24 mouse cellular contexts compared by ENCODE assay signal in the genomic region with DNA sequence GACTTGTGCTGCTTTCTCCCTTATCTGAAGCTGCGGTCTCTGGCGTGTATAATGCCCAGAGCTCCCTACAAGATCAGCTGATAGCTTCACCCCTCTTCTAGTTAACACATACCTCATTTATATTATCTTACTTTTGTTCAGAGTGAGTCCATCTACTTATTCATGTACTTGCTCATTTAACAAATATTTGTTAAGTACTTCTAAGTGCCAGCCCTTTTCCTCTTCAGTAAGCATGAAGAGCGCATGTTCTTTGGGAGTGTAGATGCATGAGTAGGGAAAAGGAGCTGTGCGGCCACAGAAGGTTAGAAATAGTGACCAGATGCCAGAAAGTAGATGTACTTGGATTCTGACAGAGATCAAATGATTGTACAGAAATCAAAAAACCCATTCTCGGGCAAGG.
DNase-seq lines count a peak whose midpoint lies in the region; ATAC-seq and TF ChIP-seq lines count a peak whose summit lies in the region.
"Had no signal": no experiment of that assay in that cellular context is flagged by ENCODE, and none has a peak within 500 bp of the region (broad histone marks: within the 10 kb centered on the region; RNA-seq: fewer than 3 reads in every experiment).

No protein-coding gene starts in this region.

- peak; percentile 0 for DNase-seq in heart, adult 11 months
- no peak for DNase-seq in heart, postnatal 10 days
- no peak for DNase-seq in lung, postnatal 14 days
- peak; percentile 32 for DNase-seq in lung, postnatal 25 days (ENCODE audit: low spot score)
- no peak for DNase-seq in lung, adult 2 months
- DNase-seq: adrenal gland, adult 8-10 months; adrenal gland, postnatal 14 days; adrenal gland, postnatal 36 days; B cell, adult 2 months; cerebellum, adult 11-12 months; cerebellum, adult 2 months; cerebellum, adult 9-10 months; cerebellum, postnatal 10 days; cerebellum, postnatal 25 days had no signal

- ATAC-seq in lung, embryonic 16.5 days (ENCODE audit: low read depth) = peak; percentile 31
- ATAC-seq: activated CD4-positive, CD25-positive, alpha-beta regulatory T cell, adult 4 months; CD4-positive, CD25-positive, alpha-beta regulatory T cell, adult 4 months; forebrain, embryonic 13.5 days; forebrain, embryonic 15.5 days; Patski had no signal

- H3K9me3 ChIP-seq in lung, embryonic 16.5 days (ENCODE audit: control insufficient read depth, low read length) = no peaks in the 10 kb centered on the region
- H3K9me3 ChIP-seq: embryonic facial prominence, embryonic 10.5 days; embryonic facial prominence, embryonic 12.5 days; forebrain, embryonic 13.5 days; forebrain, embryonic 15.5 days; G1E had no signal

- H3K4me3 ChIP-seq in lung, embryonic 16.5 days (ENCODE audit: low read length) = no peak overlapping the region
- H3K4me3 ChIP-seq in lung, adult 2 months (replicated peaks; ENCODE audit: extremely low read depth, low read depth, low read length) = no peak overlapping the region
- H3K4me3 ChIP-seq: embryonic facial prominence, embryonic 10.5 days; embryonic facial prominence, embryonic 12.5 days; forebrain, embryonic 13.5 days; forebrain, embryonic 15.5 days had no signal

- no peaks in the 10 kb centered on the region for H3K27me3 ChIP-seq in lung, embryonic 16.5 days (ENCODE audit: control insufficient read depth, insufficient read depth, low read depth, low read length)
- H3K27me3 ChIP-seq: CH12.LX; embryonic facial prominence, embryonic 12.5 days; forebrain, embryonic 13.5 days; forebrain, embryonic 15.5 days; Patski had no signal

- intact Hi-C loops in heart, postnatal 10 days (cut with DNase I) = loop anchor here (5.0 to 10.0 kb wide), 2 partner anchors 108 to 770 kb away; a partner anchor contains a TSS

- no peak overlapping the region for H3K27ac ChIP-seq in lung, embryonic 16.5 days (ENCODE audit: low read length)
- H3K27ac ChIP-seq: embryonic facial prominence, embryonic 10.5 days; embryonic facial prominence, embryonic 12.5 days; forebrain, embryonic 13.5 days; forebrain, embryonic 15.5 days had no signal

- TF ChIP-seq CTCF in lung, adult 2 months (IDR thresholded peaks at IDR 0.05; ENCODE audit: insufficient read depth, low read length) = no peak

- no peak for TF ChIP-seq POLR2A in lung, adult 2 months (IDR thresholded peaks at IDR 0.05; ENCODE audit: borderline replicate concordance, extremely low read depth, low read depth, low read length)

- no peak overlapping the region for H3K9ac ChIP-seq in lung, embryonic 16.5 days (ENCODE audit: low read length)
- H3K9ac ChIP-seq: embryonic facial prominence, embryonic 12.5 days; forebrain, embryonic 13.5 days; forebrain, embryonic 15.5 days had no signal

- 68% methylated on average over 5 of the region's 5 CpGs for WGBS in lung, embryonic 16.5 days
- 71% methylated on average over 5 of the region's 5 CpGs for WGBS in lung, adult 2 months

- H3K4me1 ChIP-seq in lung, embryonic 16.5 days (replicated peaks; ENCODE audit: control insufficient read depth, insufficient read depth, low read length) = no peaks in the 10 kb centered on the region; the same call in 1 of the 2 replicates
- no peaks in the 10 kb centered on the region for H3K4me1 ChIP-seq in lung, adult 2 months (ENCODE audit: control insufficient read depth, insufficient read depth, low read length)
- H3K4me1 ChIP-seq: embryonic facial prominence, embryonic 10.5 days; embryonic facial prominence, embryonic 12.5 days; forebrain, embryonic 13.5 days had no signal

- H3K4me2 ChIP-seq in lung, embryonic 16.5 days (ENCODE audit: low read depth, low read length) = no peak overlapping the region
- H3K4me2 ChIP-seq: embryonic facial prominence, embryonic 12.5 days; forebrain, embryonic 13.5 days; forebrain, embryonic 15.5 days had no signal

- no peaks in the 10 kb centered on the region for H3K36me3 ChIP-seq in lung, embryonic 16.5 days (ENCODE audit: control insufficient read depth, insufficient read depth, low read length)
- H3K36me3 ChIP-seq: embryonic facial prominence, embryonic 12.5 days; forebrain, embryonic 15.5 days had no signal

Comparison
In these comparisons a context has a peak if more than half of its experiments do, and no peak if none do; other contexts are left out.
1. DNase-seq: peak in heart, adult 11 months (single experiment) and lung, postnatal 25 days (single experiment); none in heart, postnatal 10 days (0 of 2), lung, postnatal 14 days (single experiment) and lung, adult 2 months (single experiment).